In the genomic region with DNA sequence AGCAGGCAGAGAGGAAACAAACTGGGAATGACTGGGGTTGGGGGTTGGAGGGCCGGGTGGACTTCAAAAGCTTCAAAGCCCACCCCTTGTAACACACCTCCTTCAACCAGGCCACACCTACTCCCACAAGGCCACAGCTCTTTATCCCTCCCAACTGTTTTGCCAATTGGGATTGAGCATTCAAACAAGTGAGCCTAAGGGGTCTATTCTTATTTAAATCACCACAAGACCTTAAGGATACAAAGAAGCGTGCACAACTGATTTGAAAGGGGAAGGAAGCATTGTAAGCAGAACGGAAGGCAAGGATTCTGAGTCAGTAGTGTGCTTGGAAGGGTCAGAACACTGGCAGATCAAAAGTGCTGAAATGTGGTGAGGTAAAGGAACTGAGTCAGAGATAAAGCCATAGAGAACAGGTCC, we compare ENCODE assay signal across 12 mouse cellular contexts.
DNase-seq lines count a peak whose midpoint lies in the region; ATAC-seq and TF ChIP-seq lines count a peak whose summit lies in the region.
"Had no signal": no experiment of that assay in that cellular context is flagged by ENCODE, and none has a peak within 500 bp of the region (broad histone marks: within the 10 kb centered on the region; RNA-seq: fewer than 3 reads in every experiment).

No protein-coding gene starts in this region.

- no peaks in the 10 kb centered on the region for H3K36me3 ChIP-seq in liver, postnatal 0 days (replicated peaks; ENCODE audit: insufficient read depth, low read length)
- no peaks in the 10 kb centered on the region for H3K36me3 ChIP-seq in hindbrain, embryonic 14.5 days (replicated peaks; ENCODE audit: control insufficient read depth, insufficient read depth)
- no peaks in the 10 kb centered on the region for H3K36me3 ChIP-seq in neural tube, embryonic 13.5 days
- H3K36me3 ChIP-seq: G1E; intestine, embryonic 15.5 days; limb, embryonic 13.5 days had no signal

- no peak for DNase-seq in liver, postnatal 0 days
- DNase-seq in liver: no peak
- DNase-seq in embryo, embryonic 11 days: peak; percentile 32
- DNase-seq in hindbrain, embryonic 14.5 days (ENCODE audit: low spot score): no peak
- no peak for DNase-seq in testis, postnatal 14 days (ENCODE audit: low spot score)
- DNase-seq in left cerebral cortex, adult 11 months (ENCODE audit: low spot score): no peak
- no peak for DNase-seq in cerebellum, adult 11-12 months
- DNase-seq: right cerebral cortex, adult 18-20 months had no signal

- WGBS in liver, postnatal 0 days (ENCODE audit: insufficient replicate concordance): 15% methylated on average over 3 of the region's 3 CpGs
- WGBS in hindbrain, embryonic 14.5 days: 9% methylated on average over 3 of the region's 3 CpGs
- WGBS in neural tube, embryonic 13.5 days: 6% methylated on average over 3 of the region's 3 CpGs

- no peak overlapping the region for H3K4me3 ChIP-seq in liver, postnatal 0 days (ENCODE audit: low read depth, low read length)
- no peak overlapping the region for H3K4me3 ChIP-seq in hindbrain, embryonic 14.5 days (replicated peaks; ENCODE audit: low read length)
- no peak overlapping the region for H3K4me3 ChIP-seq in neural tube, embryonic 13.5 days
- H3K4me3 ChIP-seq: intestine, embryonic 15.5 days; limb, embryonic 13.5 days had no signal

- peak; percentile 46; the same call in 1 of the 2 replicates for TF ChIP-seq EP300 in liver, postnatal 0 days (IDR thresholded peaks at IDR 0.05; ENCODE audit: low read depth)

- no peak overlapping the region for H3K27ac ChIP-seq in liver, postnatal 0 days (ENCODE audit: low read depth)
- no peak overlapping the region for H3K27ac ChIP-seq in hindbrain, embryonic 14.5 days
- no peak overlapping the region for H3K27ac ChIP-seq in neural tube, embryonic 13.5 days (replicated peaks)
- H3K27ac ChIP-seq: intestine, embryonic 15.5 days; limb, embryonic 13.5 days had no signal

- no peaks in the 10 kb centered on the region for H3K4me1 ChIP-seq in liver, postnatal 0 days (ENCODE audit: insufficient read depth)
- H3K4me1 ChIP-seq in hindbrain, embryonic 14.5 days (replicated peaks; ENCODE audit: control insufficient read depth, insufficient read depth, low read length): no peaks in the 10 kb centered on the region
- H3K4me1 ChIP-seq in neural tube, embryonic 13.5 days (replicated peaks): 0 out of 2 replicates have a peak, but pooled peaks cover 3% of the 10 kb centered on the region
- H3K4me1 ChIP-seq: intestine, embryonic 15.5 days; limb, embryonic 13.5 days had no signal

- ATAC-seq in liver, postnatal 0 days: peak; percentile 74
- peak; percentile 59 for ATAC-seq in hindbrain, embryonic 14.5 days (ENCODE audit: low FRiP score)
- ATAC-seq in neural tube, embryonic 13.5 days (ENCODE audit: low read depth): 0 out of 2 replicates have a peak, but pooled peaks have one; percentile 32
- ATAC-seq: intestine, embryonic 15.5 days had no signal

- H3K9me3 ChIP-seq in liver, postnatal 0 days (ENCODE audit: low read length): no peaks in the 10 kb centered on the region
- H3K9me3 ChIP-seq in hindbrain, embryonic 14.5 days (ENCODE audit: control insufficient read depth, low read length): no peaks in the 10 kb centered on the region
- no peaks in the 10 kb centered on the region for H3K9me3 ChIP-seq in neural tube, embryonic 13.5 days
- H3K9me3 ChIP-seq: G1E; intestine, embryonic 15.5 days; limb, embryonic 13.5 days had no signal

- no peaks in the 10 kb centered on the region for H3K27me3 ChIP-seq in liver, postnatal 0 days (ENCODE audit: insufficient read depth, low read length)
- no peaks in the 10 kb centered on the region; the same call in 1 of the 2 replicates for H3K27me3 ChIP-seq in hindbrain, embryonic 14.5 days (ENCODE audit: control insufficient read depth, insufficient read depth, low read length)
- H3K27me3 ChIP-seq in neural tube, embryonic 13.5 days: no peaks in the 10 kb centered on the region
- H3K27me3 ChIP-seq: intestine, embryonic 15.5 days; limb, embryonic 13.5 days had no signal

- no peak for TF ChIP-seq CTCF in liver, postnatal 0 days (IDR thresholded peaks at IDR 0.05; ENCODE audit: low read depth)

- H3K9ac ChIP-seq in liver, postnatal 0 days (replicated peaks): no peak overlapping the region
- H3K9ac ChIP-seq in hindbrain, embryonic 14.5 days: no peak overlapping the region
- no peak overlapping the region for H3K9ac ChIP-seq in neural tube, embryonic 13.5 days
- H3K9ac ChIP-seq: intestine, embryonic 15.5 days; limb, embryonic 13.5 days had no signal

- H3K4me2 ChIP-seq in liver, postnatal 0 days (ENCODE audit: low read depth, low read length): no peak overlapping the region
- H3K4me2 ChIP-seq in hindbrain, embryonic 14.5 days (replicated peaks): no peak overlapping the region
- H3K4me2 ChIP-seq in neural tube, embryonic 13.5 days: peak overlapping the region; percentile 34
- H3K4me2 ChIP-seq: intestine, embryonic 15.5 days; limb, embryonic 13.5 days had no signal
